Mouse (Mus musculus) fibroblast of lung, adult 2 months (primary cell): Measurements from ENCODE around the gene Jak1.

Source experiments
- DNase-seq: peaks from one replicate; pipeline ENCODE4 v3.0.0-alpha.2; 2011; ENCODE audit warnings: low read depth

Gene Jak1

GRCm38 (mm10) chr4:101146047-101146745 is 118.9 kb downstream of the Jak1 start:
- peak; percentile 25 for DNase-seq

- DNase-seq, result no peak
Observed at GRCm38 (mm10) chr4:101144790-101145189, 120.3 kb downstream of the Jak1 start.

DNA sequence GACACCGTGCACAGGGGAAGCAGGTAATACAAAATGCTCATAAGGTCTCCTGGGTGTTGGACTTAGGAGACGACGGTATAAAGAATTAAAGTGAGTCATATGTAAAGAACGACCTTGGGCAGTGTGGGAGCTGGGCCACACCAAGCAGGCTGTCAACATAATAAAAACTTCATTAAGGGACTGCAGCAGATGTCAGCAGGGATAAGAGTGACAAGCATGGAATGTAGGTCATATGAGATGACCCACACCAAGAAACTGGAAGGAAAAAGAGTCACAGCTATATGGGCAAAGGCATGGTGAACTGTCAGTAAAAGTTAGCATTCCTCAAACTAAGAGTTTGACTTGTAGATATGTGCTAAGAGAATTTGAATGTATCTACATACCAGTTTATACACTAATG is 120.7 kb downstream of the Jak1 start:
- no peak for DNase-seq

GRCm38 (mm10) chr4:101143901-101144300 is 121.2 kb downstream of the Jak1 start:
- DNase-seq, result no peak

GRCm38 (mm10) chr4:101141768-101142167 is 123.3 kb downstream of the Jak1 start:
- DNase-seq, result no peak

DNA sequence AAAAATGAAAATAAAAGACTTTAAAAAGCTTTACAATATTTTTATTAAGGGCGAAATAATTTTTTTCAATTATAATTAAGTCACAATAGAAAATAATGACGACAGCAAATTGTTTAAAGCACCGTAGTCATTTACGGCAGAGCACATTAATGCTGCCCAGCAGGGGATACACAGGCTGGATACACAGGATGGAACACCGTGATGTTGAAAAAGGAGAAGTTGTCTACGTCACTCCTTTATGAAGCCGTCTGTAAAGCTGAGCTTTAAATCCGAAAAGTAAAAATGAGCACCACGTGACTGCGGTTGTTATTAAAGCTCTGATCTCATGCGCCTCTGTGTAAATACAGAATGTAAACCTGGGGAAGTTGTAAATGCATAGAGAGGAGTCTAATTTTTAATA is 127.1 kb downstream of the Jak1 start:
- no peak for DNase-seq

DNA sequence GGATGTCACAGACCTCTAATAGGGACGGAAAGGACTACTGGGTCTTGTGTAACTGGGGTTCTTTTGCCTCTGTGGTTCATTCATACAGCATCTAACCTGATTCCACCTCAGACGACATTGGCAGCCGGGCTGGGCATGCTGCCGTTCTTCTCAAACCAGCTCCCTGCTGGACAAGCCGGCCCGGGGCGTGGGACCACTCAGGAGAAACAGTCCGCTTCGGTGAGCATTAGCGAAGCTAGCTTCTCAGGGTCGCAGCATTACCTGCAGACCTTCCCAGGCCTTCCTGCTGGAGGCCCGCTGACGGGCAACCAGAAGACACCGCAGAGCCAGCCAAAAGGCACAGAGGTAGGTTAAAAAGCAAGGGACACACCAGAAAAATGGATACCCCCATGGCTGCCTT is 129.2 kb downstream of the Jak1 start:
- no peak for DNase-seq

GRCm38 (mm10) chr4:101135013-101135412 is 130.1 kb downstream of the Jak1 start:
- no peak for DNase-seq

DNA sequence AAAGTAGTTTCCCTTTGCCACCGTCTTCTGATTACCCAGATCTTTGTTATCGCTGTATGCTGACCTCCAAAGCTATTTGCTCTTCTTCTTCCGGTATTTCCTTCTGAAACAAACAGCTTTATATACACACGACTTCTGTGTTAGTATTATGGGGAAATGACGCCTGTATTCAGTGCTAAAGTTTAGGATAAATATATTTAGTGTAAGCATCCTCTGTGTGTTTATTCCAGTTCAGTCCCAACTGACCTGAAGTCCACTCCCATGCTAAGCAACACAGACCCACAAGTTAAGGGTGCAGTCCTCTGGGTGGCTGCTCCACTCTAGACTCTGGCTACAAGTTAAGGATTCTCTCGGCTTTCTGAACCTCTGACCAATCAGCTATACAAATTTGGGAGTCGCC is 144.1 kb downstream of the Jak1 start:
- DNase-seq, result no peak

DNA sequence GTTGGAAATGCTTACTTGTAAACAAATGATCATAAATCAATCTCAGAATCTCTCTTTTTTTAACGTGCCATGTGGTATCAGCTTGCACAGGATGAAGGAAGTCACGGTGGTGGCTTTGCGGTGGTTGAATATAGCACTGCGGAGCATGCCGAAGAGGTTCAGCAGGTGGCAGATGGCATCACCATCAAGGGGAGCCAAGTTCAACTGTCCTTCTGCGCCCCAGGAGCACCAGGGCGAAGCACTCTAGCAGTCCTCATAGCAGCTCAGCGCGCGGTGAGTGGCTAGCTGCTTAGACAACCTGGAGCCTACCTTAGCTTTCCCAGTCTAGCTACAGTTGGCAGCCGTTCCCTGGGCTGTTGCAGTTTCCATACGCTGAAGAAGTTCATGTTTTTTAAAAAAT is 158.0 kb downstream of the Jak1 start:
- no peak for DNase-seq
